Mouse (Mus musculus) neural tube, embryonic 13.5 days (tissue): Measurements from ENCODE around the gene Cdkl3. TPM values are rescaled to one million over a fixed set of nuclear protein-coding genes. Genes with fewer than 3 reads are reported as not detected.
"Not testable (repeated sequence)": the region's sequence is repeated elsewhere in the genome, so short reads cannot be mapped to it uniquely, and the experiment has no call there.

Experiments used
- ATAC-seq: fragments of 200-750 bp; cut with Nextera tagmentation; 2 replicates; pipeline ENCODE4 v1.8.0; 2017; ENCODE audit warnings: low read depth, mild to moderate bottlenecking, moderate TSS enrichment, moderate library complexity
- H3K27ac ChIP-seq: fragments of 300-500 bp; sonication (generic); replicated peaks from 2 replicates; pipeline ENCODE4 v1.5.1; 2015; ENCODE audit warnings: moderate library complexity, mild to moderate bottlenecking, inconsistent platforms
- H3K27me3 ChIP-seq: fragments of 300-500 bp; sonication (generic); 2 replicates; pipeline ENCODE4 v1.6.1; 2015; ENCODE audit warnings: mild to moderate bottlenecking, inconsistent platforms
- H3K36me3 ChIP-seq: fragments of 300-500 bp; sonication (generic); 2 replicates; pipeline ENCODE4 v1.6.1; 2015; ENCODE audit warnings: mild to moderate bottlenecking, inconsistent platforms
- H3K4me1 ChIP-seq: fragments of 300-500 bp; sonication (generic); replicated peaks from 2 replicates; pipeline ENCODE4 v1.6.1; 2015; ENCODE audit warnings: inconsistent platforms
- H3K4me2 ChIP-seq: fragments of 300-500 bp; sonication (generic); 2 replicates; pipeline ENCODE4 v1.6.1; 2015; ENCODE audit warnings: inconsistent platforms, mild to moderate bottlenecking, moderate library complexity
- H3K4me3 ChIP-seq: fragments of 300-500 bp; sonication (generic); 2 replicates; pipeline ENCODE4 v1.5.1; 2015; ENCODE audit warnings: mild to moderate bottlenecking, inconsistent platforms
- H3K9ac ChIP-seq: fragments of 300-500 bp; sonication (generic); 2 replicates; pipeline ENCODE4 v1.6.1; 2015; ENCODE audit warnings: moderate library complexity, mild to moderate bottlenecking, inconsistent platforms
- H3K9me3 ChIP-seq: fragments of 300-500 bp; sonication (generic); 2 replicates; pipeline ENCODE4 v1.6.1; 2016; ENCODE audit warnings: inconsistent platforms
- WGBS: fragments of 180-500 bp; shearing (Covaris S2); methylation state at CpG from one replicate; pipeline ENCODE4 v1.1.7; 2015; 5-methylcytosine and 5-hydroxymethylcytosine counted together
- polyA plus RNA-seq: library from polyadenylated mRNA; unstranded; fragments of >200 nt; fragmentation: Nextera tagmentation; extraction: Ambion mirVana; gene quantifications from 2 replicates; pipeline ENCODE4 v1.2.1, GENCODE M21; 2015

Gene Cdkl3
- polyA plus RNA-seq, 1 experiment from 2014 or later = 23.7 TPM

DNA sequence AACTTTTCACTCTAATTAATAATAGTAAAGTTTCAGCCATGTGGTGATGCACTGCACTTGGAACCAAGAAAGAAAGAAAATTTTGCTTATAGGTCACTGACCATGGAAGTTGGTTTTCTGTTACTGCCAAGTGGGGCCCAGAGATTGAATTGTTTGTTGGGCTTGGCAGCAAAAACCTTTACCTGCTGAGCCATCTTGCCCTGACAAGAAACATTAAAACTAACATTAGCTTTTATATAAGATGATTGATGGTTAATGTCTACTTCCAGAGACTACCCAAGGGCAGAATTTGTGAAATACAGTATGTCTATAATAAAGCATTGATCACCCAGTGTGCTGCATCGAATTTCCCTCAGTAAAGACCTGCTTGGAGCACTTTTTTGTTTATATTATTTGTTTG lies 102.4 kb downstream of the Cdkl3 start:
- Histone ChIP-seq H3K27me3 (no peaks in the 10 kb centered on the region), H3K4me2 (no peak overlapping the region), H3K27ac (no peak overlapping the region), H3K36me3 (no peaks in the 10 kb centered on the region), H3K4me1 (peaks cover 43% of the 10 kb centered on the region), H3K9me3 (no peaks in the 10 kb centered on the region), H3K9ac (no peak overlapping the region), H3K4me3 (no peak overlapping the region)
- 93% methylated on average over 1 of the region's 1 CpGs for WGBS
- no peak for ATAC-seq

DNA sequence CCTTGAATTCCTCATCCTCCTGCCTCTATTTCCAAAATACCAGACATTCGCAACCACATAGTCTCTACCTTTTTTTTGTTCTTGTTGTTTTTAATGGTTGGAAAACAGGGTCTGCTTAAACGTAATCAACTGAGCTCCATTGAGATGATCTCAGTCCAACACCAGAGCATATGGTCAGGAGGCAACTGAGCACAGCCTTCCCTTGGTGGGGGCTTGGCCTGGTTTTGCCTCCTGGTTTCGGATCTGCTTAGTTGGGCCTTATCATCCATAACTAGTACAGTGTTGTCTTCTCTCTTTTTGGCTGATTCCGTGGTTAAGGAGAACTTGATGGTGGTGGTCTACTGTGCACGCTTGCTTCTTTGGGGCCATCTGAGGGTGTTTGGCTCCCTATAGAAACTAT lies 104.8 kb downstream of the Cdkl3 start:
- no peaks in the 10 kb centered on the region for H3K27me3 ChIP-seq
- H3K36me3 ChIP-seq = peaks cover under 1% of the 10 kb centered on the region; the same call in 1 of the 2 replicates
- H3K4me1 ChIP-seq = peaks cover 24% of the 10 kb centered on the region
- no peak overlapping the region for H3K9ac ChIP-seq
- ATAC-seq = no peak
- no peak overlapping the region for H3K27ac ChIP-seq
- H3K4me2 ChIP-seq = no peak overlapping the region
- H3K4me3 ChIP-seq = no peak overlapping the region
- H3K9me3 ChIP-seq = no peaks in the 10 kb centered on the region
- 90% methylated on average over 5 of the region's 5 CpGs for WGBS

DNA sequence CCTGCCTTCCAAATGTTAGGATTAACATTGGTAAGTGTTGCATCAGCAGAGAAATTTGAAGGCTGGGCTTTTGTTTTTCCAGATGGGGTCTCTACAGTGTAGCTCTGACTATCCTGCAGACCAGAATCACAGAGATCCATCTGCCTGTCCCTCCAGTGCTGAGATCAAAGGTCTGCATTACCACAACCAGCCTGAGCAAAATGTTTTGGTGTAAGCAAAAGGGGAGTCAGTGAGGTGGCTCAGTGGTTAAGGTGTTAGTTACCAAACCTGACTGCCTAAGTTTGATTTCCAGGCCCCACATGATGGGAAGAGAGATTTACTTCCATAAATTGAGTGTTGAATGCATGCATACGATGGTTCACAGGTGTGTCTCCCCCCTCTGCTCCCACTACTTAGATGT lies 105.4 kb downstream of the Cdkl3 start:
- ATAC-seq = no peak
- H3K4me2 ChIP-seq = no peak overlapping the region
- H3K36me3 ChIP-seq = peaks cover 6% of the 10 kb centered on the region
- WGBS = 90% methylated on average over 1 of the region's 1 CpGs
- H3K4me3 ChIP-seq = no peak overlapping the region
- no peak overlapping the region for H3K27ac ChIP-seq
- H3K9me3 ChIP-seq = no peaks in the 10 kb centered on the region
- H3K27me3 ChIP-seq = no peaks in the 10 kb centered on the region
- H3K9ac ChIP-seq = no peak overlapping the region
- peaks cover 21% of the 10 kb centered on the region for H3K4me1 ChIP-seq

DNA sequence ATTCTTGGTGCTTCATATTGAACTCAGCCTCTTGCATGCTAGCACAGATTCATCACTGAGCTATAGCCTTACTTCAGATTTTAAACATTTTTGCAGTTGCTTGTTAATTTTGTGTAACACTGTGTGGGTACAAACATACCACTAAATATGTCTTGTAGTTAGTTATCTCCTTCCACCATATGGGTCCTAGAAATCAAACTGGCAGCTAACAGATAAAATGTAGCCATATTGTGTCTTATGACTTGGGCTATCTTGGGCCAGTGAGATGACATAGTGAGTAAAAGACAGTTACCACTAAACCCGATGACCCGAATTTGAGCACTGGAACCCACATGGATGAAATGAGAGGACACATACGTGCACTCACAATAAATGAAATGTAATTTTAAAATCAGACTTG lies 111.5 kb downstream of the Cdkl3 start:
- H3K27me3 ChIP-seq = no peaks in the 10 kb centered on the region
- H3K4me1 ChIP-seq = 0 out of 2 replicates have a peak, but pooled peaks cover 3% of the 10 kb centered on the region
- H3K4me2 ChIP-seq = no peak overlapping the region
- no peak overlapping the region for H3K9ac ChIP-seq
- no peak for ATAC-seq
- H3K27ac ChIP-seq = no peak overlapping the region
- H3K36me3 ChIP-seq = peaks cover 65% of the 10 kb centered on the region
- peaks cover 5% of the 10 kb centered on the region; the same call in 1 of the 2 replicates for H3K9me3 ChIP-seq
- WGBS = 94% methylated on average over 3 of the region's 3 CpGs
- H3K4me3 ChIP-seq = no peak overlapping the region

DNA sequence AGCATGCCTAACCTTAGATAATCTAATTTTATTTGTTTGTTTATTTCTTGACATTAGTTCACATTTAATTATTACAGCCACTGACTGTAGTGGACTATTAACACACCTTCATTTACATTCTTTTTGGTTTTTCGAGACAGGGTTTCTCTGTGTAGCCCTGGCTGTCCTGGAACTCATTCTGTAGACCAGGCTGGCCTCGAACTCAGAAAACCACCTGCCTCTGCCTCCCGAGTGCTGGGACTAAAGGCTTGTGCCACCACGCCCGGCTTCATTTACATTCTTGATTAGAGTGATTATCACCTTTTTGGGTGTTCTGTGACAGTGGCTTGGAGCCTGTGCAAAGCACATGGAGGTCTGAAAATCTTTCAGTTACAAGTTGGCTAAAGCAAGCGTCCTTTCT lies 112.1 kb downstream of the Cdkl3 start:
- H3K27me3 ChIP-seq, H3K4me2 ChIP-seq, H3K9me3 ChIP-seq, ATAC-seq, H3K9ac ChIP-seq, H3K4me3 ChIP-seq, H3K4me1 ChIP-seq, H3K27ac ChIP-seq: not testable (repeated sequence)
- 96% methylated on average over 6 of the region's 6 CpGs for WGBS
- peaks cover 70% of the 10 kb centered on the region for H3K36me3 ChIP-seq

DNA sequence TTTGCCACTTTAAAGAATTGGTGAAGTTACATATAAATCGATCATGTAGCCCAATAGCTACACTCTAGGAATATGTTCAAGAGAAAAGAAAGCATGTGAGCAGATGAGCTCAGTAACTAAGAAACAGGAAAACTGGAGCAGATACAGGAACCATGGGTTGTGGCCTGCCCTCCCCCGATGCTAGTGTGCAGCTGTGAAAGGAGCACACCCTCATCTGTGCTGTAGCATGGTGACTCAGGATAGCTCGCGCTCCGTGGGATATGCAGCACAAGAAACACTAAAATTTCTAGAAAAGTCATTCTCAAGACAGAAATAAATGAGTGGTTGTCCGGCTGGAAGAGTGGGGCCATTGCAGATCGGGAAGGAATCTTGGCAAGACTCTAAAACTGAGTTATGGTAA lies 113.1 kb downstream of the Cdkl3 start:
- Histone ChIP-seq H3K36me3 (peaks cover 80% of the 10 kb centered on the region), H3K27ac (no peak overlapping the region), H3K4me2 (no peak overlapping the region), H3K4me3 (no peak overlapping the region), H3K27me3 (no peaks in the 10 kb centered on the region), H3K4me1 (0 out of 2 replicates have a peak, but pooled peaks cover 3% of the 10 kb centered on the region), H3K9ac (no peak overlapping the region), H3K9me3 (peaks cover 5% of the 10 kb centered on the region; the same call in 1 of the 2 replicates)
- no peak for ATAC-seq
- WGBS = 96% methylated on average over 7 of the region's 7 CpGs

DNA sequence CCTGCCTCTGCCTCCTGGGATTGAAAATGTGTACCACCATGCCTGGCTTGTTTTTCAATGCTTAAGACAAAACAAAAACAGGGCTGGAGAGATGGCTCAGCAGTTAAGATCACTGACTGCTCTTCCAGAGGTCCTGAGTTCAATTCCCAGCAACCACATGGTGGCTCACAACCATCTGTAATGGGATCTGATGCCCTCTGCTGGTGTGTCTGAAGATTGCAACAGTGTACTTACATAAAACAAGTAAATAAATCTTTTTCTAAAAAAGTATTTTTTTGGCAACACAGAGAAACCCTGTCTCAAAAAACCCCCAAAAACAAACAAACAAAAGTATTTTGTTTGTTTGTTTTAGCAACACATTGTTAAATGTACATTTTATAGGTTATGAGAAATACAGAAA lies 116.4 kb downstream of the Cdkl3 start:
- not testable (repeated sequence) for H3K9me3 ChIP-seq, H3K4me3 ChIP-seq, H3K4me1 ChIP-seq, H3K27ac ChIP-seq, H3K4me2 ChIP-seq, ATAC-seq, H3K9ac ChIP-seq, H3K27me3 ChIP-seq
- H3K36me3 ChIP-seq = peaks cover 95% of the 10 kb centered on the region

DNA sequence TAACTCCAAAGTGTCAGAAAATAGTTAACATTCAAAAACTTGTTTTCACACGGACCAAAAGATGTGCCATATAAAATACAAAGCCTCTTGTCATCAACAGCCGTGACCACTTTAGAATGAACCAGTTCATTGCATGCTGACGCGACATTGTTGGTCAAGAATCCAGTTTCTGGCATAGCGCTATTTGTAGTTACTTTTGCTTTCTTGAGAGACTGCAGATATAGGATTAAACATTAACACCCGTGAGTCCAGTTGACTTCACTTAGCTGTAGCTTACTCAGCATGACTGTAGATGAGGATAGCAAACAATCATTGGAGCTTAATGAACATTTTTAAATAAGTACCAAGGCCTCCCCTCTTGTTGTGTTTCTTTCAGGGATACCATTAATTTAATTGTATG lies 118.0 kb downstream of the Cdkl3 start:
- no peaks in the 10 kb centered on the region for H3K27me3 ChIP-seq
- ATAC-seq = no peak
- no peak overlapping the region for H3K27ac ChIP-seq
- H3K4me2 ChIP-seq = no peak overlapping the region
- WGBS = 94% methylated on average over 6 of the region's 6 CpGs
- peaks cover 86% of the 10 kb centered on the region for H3K36me3 ChIP-seq
- no peak overlapping the region for H3K4me3 ChIP-seq
- peaks cover 5% of the 10 kb centered on the region; the same call in 1 of the 2 replicates for H3K9me3 ChIP-seq
- no peak overlapping the region for H3K9ac ChIP-seq
- H3K4me1 ChIP-seq = no peaks in the 10 kb centered on the region

DNA sequence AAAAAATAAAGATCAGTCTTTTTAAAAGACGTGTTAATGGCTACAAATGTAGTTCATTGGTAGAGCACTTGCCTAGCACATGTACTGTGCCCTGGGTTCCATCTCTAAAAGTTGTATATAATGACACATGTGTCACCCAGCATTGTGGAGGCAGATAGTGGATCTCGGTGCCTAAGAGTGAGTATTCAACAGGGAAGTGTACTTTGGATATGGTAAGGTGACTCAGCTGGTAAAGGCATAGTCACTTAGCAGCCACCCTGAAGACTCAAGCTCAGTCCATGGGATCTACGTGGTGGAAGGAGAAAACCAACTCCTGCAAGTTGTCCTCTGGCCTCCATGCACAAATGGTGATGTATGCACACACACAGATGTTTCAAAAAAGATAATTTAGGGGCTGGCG lies 120.4 kb downstream of the Cdkl3 start:
- Histone ChIP-seq H3K36me3 (peaks cover 68% of the 10 kb centered on the region), H3K4me3 (no peak overlapping the region), H3K27me3 (no peaks in the 10 kb centered on the region), H3K4me2 (no peak overlapping the region), H3K9me3 (peaks cover 5% of the 10 kb centered on the region; the same call in 1 of the 2 replicates), H3K27ac (no peak overlapping the region), H3K9ac (no peak overlapping the region), H3K4me1 (no peaks in the 10 kb centered on the region)
- no peak for ATAC-seq
- WGBS = 92% methylated on average over 4 of the region's 4 CpGs

DNA sequence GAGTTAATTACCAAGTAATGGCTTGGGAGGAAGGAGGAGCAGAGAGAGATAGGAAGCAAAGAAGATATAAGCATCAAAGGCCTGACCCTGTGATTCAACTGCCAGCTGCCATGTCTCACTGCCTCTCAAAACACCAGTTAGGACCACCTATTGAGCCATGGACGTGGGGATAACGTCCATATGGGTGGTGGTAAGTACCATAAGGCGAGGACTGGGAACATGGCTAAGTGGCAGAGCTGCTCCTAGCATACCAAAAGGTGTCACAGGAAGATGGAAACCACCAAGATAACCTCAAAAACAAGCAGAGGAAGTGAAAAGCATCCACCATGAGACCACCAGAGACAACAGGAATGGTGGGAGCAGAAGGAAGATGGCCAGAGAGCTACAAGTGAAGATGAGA lies 123.1 kb downstream of the Cdkl3 start:
- no peak overlapping the region for H3K4me2 ChIP-seq
- H3K9me3 ChIP-seq = no peaks in the 10 kb centered on the region
- H3K4me1 ChIP-seq = no peaks in the 10 kb centered on the region
- no peak overlapping the region for H3K27ac ChIP-seq
- WGBS = 75% methylated on average over 3 of the region's 3 CpGs
- no peak overlapping the region for H3K9ac ChIP-seq
- H3K27me3 ChIP-seq = no peaks in the 10 kb centered on the region
- no peak overlapping the region for H3K4me3 ChIP-seq
- peaks cover 42% of the 10 kb centered on the region for H3K36me3 ChIP-seq
- no peak for ATAC-seq

DNA sequence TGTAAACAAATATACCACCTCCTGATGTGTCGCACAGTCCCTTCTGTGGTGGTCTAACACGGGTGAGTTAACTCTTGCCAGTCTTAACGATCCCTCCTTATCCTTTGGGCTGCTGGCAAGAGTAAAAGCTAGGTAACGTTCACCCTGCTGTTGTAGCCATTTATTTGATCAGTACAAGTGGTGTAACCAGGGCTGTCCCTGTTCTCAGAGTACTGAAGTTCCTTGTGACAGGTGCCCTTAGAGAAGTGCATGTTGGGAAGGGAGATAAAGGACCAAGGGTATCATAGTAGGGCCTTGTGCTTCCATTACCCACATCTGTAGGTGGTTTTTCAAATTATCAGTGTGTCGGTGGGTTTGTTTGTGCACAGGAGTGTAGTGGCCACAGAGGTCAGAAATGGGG lies 123.7 kb downstream of the Cdkl3 start:
- Histone ChIP-seq H3K27ac (no peak overlapping the region), H3K36me3 (peaks cover 37% of the 10 kb centered on the region), H3K4me3 (no peak overlapping the region), H3K9ac (no peak overlapping the region), H3K27me3 (no peaks in the 10 kb centered on the region), H3K9me3 (no peaks in the 10 kb centered on the region), H3K4me1 (no peaks in the 10 kb centered on the region), H3K4me2 (no peak overlapping the region)
- 68% methylated on average over 5 of the region's 5 CpGs for WGBS
- no peak for ATAC-seq

DNA sequence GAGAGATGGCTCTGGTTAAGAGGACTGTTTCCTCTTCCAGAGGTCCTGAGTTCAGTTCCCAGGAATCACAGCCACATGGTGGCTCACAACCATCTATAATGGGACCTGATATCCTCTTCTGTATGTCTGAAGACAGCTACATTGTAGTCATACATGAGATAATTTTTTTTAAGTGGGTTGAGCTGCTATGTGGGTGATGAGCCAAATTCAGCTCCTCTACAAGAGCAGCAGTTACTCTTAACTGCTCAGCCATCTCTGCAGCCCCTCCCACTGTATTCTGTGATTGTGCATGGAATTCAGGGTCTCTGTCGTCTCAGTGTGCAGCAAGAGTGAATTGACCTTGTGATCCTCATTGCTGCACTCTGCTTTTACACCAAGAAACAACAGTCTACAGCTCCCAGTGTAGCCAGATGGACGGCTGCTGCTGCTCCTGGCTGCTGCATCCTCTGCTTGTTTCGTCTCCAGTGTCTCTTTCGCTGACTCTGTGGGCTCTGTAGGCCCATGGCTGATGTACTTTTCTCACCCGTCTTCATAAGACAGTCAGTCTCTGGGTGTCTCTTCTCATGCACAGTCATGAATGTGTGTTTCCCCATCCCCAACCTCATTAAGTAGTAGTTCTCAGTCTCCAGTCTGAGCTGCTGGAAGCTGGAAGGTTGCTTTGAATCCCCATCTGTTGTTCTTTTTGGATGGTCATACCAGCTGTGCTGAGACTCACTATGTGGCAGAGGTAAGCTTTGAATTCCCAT lies 124.5 kb downstream of the Cdkl3 start:
- 63% methylated on average over 5 of the region's 5 CpGs for WGBS
- no peak overlapping the region for H3K9ac ChIP-seq
- no peaks in the 10 kb centered on the region for H3K4me1 ChIP-seq
- no peak for ATAC-seq
- H3K36me3 ChIP-seq = peaks cover 31% of the 10 kb centered on the region
- no peaks in the 10 kb centered on the region for H3K9me3 ChIP-seq
- H3K4me2 ChIP-seq = no peak overlapping the region
- H3K27me3 ChIP-seq = no peaks in the 10 kb centered on the region
- H3K27ac ChIP-seq = 0 out of 2 replicates have a peak overlapping the region, but pooled peaks have one; percentile 9
- H3K4me3 ChIP-seq = no peak overlapping the region

DNA sequence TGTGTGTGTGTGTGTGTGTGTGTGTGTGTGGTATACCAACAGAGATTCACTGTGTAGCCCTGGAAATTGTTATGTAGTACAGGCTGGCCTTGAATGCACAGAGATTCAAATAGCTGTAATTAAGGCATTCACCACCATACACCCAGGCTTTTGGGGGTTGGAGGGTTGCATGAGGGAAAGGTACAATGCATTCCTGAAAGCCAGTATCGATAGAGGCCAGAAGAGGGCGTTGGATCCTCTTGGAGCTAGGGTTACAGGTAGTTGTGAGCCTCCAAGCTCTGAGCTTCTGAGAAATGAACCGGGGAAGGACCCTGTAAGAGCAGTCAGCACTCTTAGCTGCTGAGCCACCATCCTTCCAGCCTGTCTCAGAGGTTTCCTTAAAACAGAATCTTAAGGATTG lies 125.2 kb downstream of the Cdkl3 start:
- no peak for ATAC-seq
- no peak overlapping the region for H3K9ac ChIP-seq
- H3K4me2 ChIP-seq = no peak overlapping the region
- peaks cover 26% of the 10 kb centered on the region for H3K36me3 ChIP-seq
- no peaks in the 10 kb centered on the region for H3K27me3 ChIP-seq
- H3K9me3 ChIP-seq = no peaks in the 10 kb centered on the region; the same call in 1 of the 2 replicates
- H3K27ac ChIP-seq = peak overlapping the region; percentile 59; the same call in 1 of the 2 replicates
- no peak overlapping the region for H3K4me3 ChIP-seq
- H3K4me1 ChIP-seq = no peaks in the 10 kb centered on the region
- WGBS = 39% methylated on average over 3 of the region's 3 CpGs
